Comparison of ENCODE assay signal across 7 mouse cellular contexts in the genomic region with DNA sequence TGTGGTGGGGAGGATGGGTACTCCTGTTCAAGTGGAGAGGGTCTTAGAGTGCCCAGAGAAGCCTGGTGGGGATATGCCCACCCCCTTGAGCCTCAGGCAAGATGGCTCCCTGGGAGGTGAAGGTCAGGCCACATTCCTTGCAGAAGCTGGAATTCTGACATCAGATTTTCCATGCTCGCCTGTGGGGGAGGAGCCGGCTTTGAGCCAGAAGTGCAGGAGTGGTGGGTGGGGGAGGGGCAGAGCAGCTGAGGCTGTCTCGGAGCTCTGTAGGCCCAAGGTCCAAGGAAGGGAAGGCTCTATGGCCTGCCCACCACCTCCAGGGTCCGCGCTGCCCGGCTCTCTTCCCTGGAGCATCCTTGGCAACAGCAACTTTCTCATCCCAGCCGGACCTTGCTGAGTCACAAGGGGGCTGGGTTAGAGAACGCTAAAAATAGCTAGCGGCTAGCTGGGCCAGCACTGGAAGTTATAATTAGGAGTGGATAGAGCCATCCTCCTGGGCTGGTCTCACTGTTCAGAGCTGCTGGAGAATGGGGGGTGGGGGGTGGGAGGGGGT. TPM values are rescaled to one million over a fixed set of nuclear protein-coding genes. Genes with fewer than 3 reads are reported as not detected.
A peak's percentile ranks its signal among the peaks of the same experiment; 100 is the strongest.
DNase-seq lines count a peak whose midpoint lies in the region; ATAC-seq and TF ChIP-seq lines count a peak whose summit lies in the region.

No protein-coding gene starts in this region.

- H3K9ac ChIP-seq in embryonic facial prominence, embryonic 12.5 days, result no peak overlapping the region
- no peak overlapping the region for H3K9ac ChIP-seq in limb, embryonic 11.5 days (ENCODE audit: low read length)
- H3K9ac ChIP-seq in midbrain, embryonic 14.5 days (replicated peaks; ENCODE audit: low read length), result no peak overlapping the region
- H3K9ac ChIP-seq in stomach, embryonic 16.5 days (ENCODE audit: low read length), result peak overlapping the region; percentile 52

- H3K36me3 ChIP-seq in embryonic facial prominence, embryonic 12.5 days, result no peaks in the 10 kb centered on the region
- H3K36me3 ChIP-seq in limb, embryonic 11.5 days (ENCODE audit: control insufficient read depth, insufficient read depth, low read length), result no peaks in the 10 kb centered on the region
- no peaks in the 10 kb centered on the region for H3K36me3 ChIP-seq in midbrain, embryonic 14.5 days (ENCODE audit: control insufficient read depth, insufficient read depth, low read length)
- no peaks in the 10 kb centered on the region for H3K36me3 ChIP-seq in stomach, embryonic 16.5 days (ENCODE audit: control insufficient read depth, insufficient read depth, low read length)

- no peak overlapping the region for H3K4me3 ChIP-seq in bone marrow, adult 2 months (replicated peaks; ENCODE audit: control insufficient read depth, low read depth, low read length)
- H3K4me3 ChIP-seq in embryonic facial prominence, embryonic 12.5 days, result no peak overlapping the region
- H3K4me3 ChIP-seq in limb, embryonic 11.5 days (ENCODE audit: low read depth, low read length), result no peak overlapping the region
- H3K4me3 ChIP-seq in midbrain, embryonic 14.5 days (replicated peaks; ENCODE audit: low read depth, low read length), result no peak overlapping the region
- no peak overlapping the region for H3K4me3 ChIP-seq in stomach, embryonic 16.5 days (replicated peaks; ENCODE audit: low read length)

- H3K27ac ChIP-seq in bone marrow, adult 2 months (ENCODE audit: control insufficient read depth, insufficient read depth, low read depth, low read length, poor library complexity), result peak overlapping the region; percentile 24; the same call in 1 of the 2 replicates
- H3K27ac ChIP-seq in embryonic facial prominence, embryonic 12.5 days, result peak overlapping the region; percentile 85
- 0 out of 2 replicates have a peak overlapping the region, but pooled peaks have one; percentile 1 for H3K27ac ChIP-seq in limb, embryonic 11.5 days (replicated peaks; ENCODE audit: low read depth, low read length)
- 0 out of 2 replicates have a peak overlapping the region, but pooled peaks have one; percentile 26 for H3K27ac ChIP-seq in midbrain, embryonic 14.5 days (replicated peaks; ENCODE audit: low read depth, low read length)
- peak overlapping the region; percentile 85 for H3K27ac ChIP-seq in stomach, embryonic 16.5 days (ENCODE audit: low read length)

- DNase-seq in heart, adult 18-20 months, result peak; percentile 92 to 93
- peak; percentile 91 for DNase-seq in kidney, adult 11 months
- peak; percentile 85 for DNase-seq in limb, embryonic 11.5 days (ENCODE audit: low spot score)
- peak; percentile 78 for DNase-seq in midbrain, embryonic 14.5 days

- H3K27me3 ChIP-seq in embryonic facial prominence, embryonic 12.5 days, result no peaks in the 10 kb centered on the region
- no peaks in the 10 kb centered on the region for H3K27me3 ChIP-seq in limb, embryonic 11.5 days (ENCODE audit: control insufficient read depth, insufficient read depth, low read length)
- no peaks in the 10 kb centered on the region for H3K27me3 ChIP-seq in midbrain, embryonic 14.5 days (ENCODE audit: control insufficient read depth, insufficient read depth, low read length)
- H3K27me3 ChIP-seq in stomach, embryonic 16.5 days (ENCODE audit: control insufficient read depth, insufficient read depth, low read length), result no peaks in the 10 kb centered on the region

- H3K9me3 ChIP-seq in embryonic facial prominence, embryonic 12.5 days, result no peaks in the 10 kb centered on the region
- no peaks in the 10 kb centered on the region for H3K9me3 ChIP-seq in limb, embryonic 11.5 days (ENCODE audit: control insufficient read depth, low read length)
- no peaks in the 10 kb centered on the region for H3K9me3 ChIP-seq in midbrain, embryonic 14.5 days (ENCODE audit: control insufficient read depth, low read length)
- H3K9me3 ChIP-seq in stomach, embryonic 16.5 days (replicated peaks; ENCODE audit: control insufficient read depth, low read length), result no peaks in the 10 kb centered on the region

- 44% methylated on average over 9 of the region's 9 CpGs for WGBS in bone marrow, adult 2 months
- 4% methylated on average over 9 of the region's 9 CpGs for WGBS in embryonic facial prominence, embryonic 12.5 days
- WGBS in limb, embryonic 11.5 days, result 9% methylated on average over 9 of the region's 9 CpGs
- 6% methylated on average over 9 of the region's 9 CpGs for WGBS in midbrain, embryonic 14.5 days
- WGBS in stomach, embryonic 16.5 days, result 4% methylated on average over 9 of the region's 9 CpGs

- TF ChIP-seq POLR2A in bone marrow, adult 2 months (IDR thresholded peaks at IDR 0.05; ENCODE audit: borderline replicate concordance, control insufficient read depth, low read depth, low read length), result peak; percentile 17; the same call in 1 of the 2 replicates

- H3K4me1 ChIP-seq in bone marrow, adult 2 months (ENCODE audit: control insufficient read depth, insufficient read depth, low read length), result no peaks in the 10 kb centered on the region; the same call in 1 of the 2 replicates
- H3K4me1 ChIP-seq in embryonic facial prominence, embryonic 12.5 days, result peaks cover 34% of the 10 kb centered on the region
- peaks cover 27% of the 10 kb centered on the region for H3K4me1 ChIP-seq in limb, embryonic 11.5 days (ENCODE audit: control insufficient read depth, insufficient read depth, low read length)
- peaks cover 22% of the 10 kb centered on the region for H3K4me1 ChIP-seq in midbrain, embryonic 14.5 days (ENCODE audit: control insufficient read depth, insufficient read depth, low read length)
- H3K4me1 ChIP-seq in stomach, embryonic 16.5 days (ENCODE audit: control insufficient read depth, insufficient read depth, low read length), result peaks cover 49% of the 10 kb centered on the region

- peak overlapping the region; percentile 40 for H3K4me2 ChIP-seq in embryonic facial prominence, embryonic 12.5 days (replicated peaks)
- peak overlapping the region; percentile 7; the same call in 1 of the 2 replicates for H3K4me2 ChIP-seq in limb, embryonic 11.5 days (ENCODE audit: low read depth, severe bottlenecking)
- peak overlapping the region; percentile 29 for H3K4me2 ChIP-seq in midbrain, embryonic 14.5 days (ENCODE audit: low read length)
- H3K4me2 ChIP-seq in stomach, embryonic 16.5 days (ENCODE audit: low read depth, low read length), result peak overlapping the region; percentile 13; the same call in 1 of the 2 replicates

- peak; percentile 57 for ATAC-seq in embryonic facial prominence, embryonic 12.5 days (ENCODE audit: insufficient number of reproducible peaks, insufficient read depth, low FRiP score, low TSS enrichment)
- ATAC-seq in limb, embryonic 11.5 days (ENCODE audit: insufficient number of reproducible peaks, low FRiP score, low TSS enrichment, low read depth), result peak; percentile 82
- ATAC-seq in midbrain, embryonic 14.5 days (ENCODE audit: low FRiP score, low TSS enrichment), result peak; percentile 61; the same call in 1 of the 2 replicates
- peak; percentile 65 for ATAC-seq in stomach, embryonic 16.5 days (ENCODE audit: insufficient read depth, low FRiP score)

- TF ChIP-seq CTCF in bone marrow, adult 2 months (IDR thresholded peaks at IDR 0.05; ENCODE audit: control insufficient read depth, insufficient read depth, low read length), result no peak

RNA-seq across cellular contexts. Expression of a gene that starts 24.8 kb away (rescaled TPM):
- polyA plus RNA-seq in bone marrow, adult 2 months (2011; ENCODE audit: insufficient read depth, insufficient read length, low replicate concordance, missing spikeins), result 11.0 and 28.1 TPM in 2 replicates
- 29.9 and 34.1 TPM in 2 replicates for polyA plus RNA-seq in embryonic facial prominence, embryonic 12.5 days (2016; fragmentation: Nextera tagmentation; extraction: Ambion mirVana)
- total RNA-seq in heart, adult 18-20 months (2021), result 100 to 1,000 TPM; 293 to 297 TPM
- polyA plus RNA-seq in limb, embryonic 11.5 days (2014; fragmentation: Nextera tagmentation; extraction: Ambion mirVana), result 23.0 and 24.4 TPM in 2 replicates
- polyA plus RNA-seq in midbrain, embryonic 14.5 days (2014; fragmentation: Nextera tagmentation; extraction: Ambion mirVana), result 21.0 and 23.0 TPM in 2 replicates
- polyA plus RNA-seq in stomach, embryonic 16.5 days (2015; fragmentation: Nextera tagmentation; extraction: Ambion mirVana), result 20.0 and 21.3 TPM in 2 replicates

Comparison
In these comparisons a context has a peak if more than half of its experiments do, and no peak if none do; other contexts are left out.
1. H3K27ac ChIP-seq: peak in every context shown above with its lines; median percentile 85 in embryonic facial prominence, embryonic 12.5 days; 85 in stomach, embryonic 16.5 days; 26 in midbrain, embryonic 14.5 days; 24 in bone marrow, adult 2 months; 1 in limb, embryonic 11.5 days.